Mouse (Mus musculus) neural tube, embryonic 11.5 days (tissue): ENCODE measurements at regions not wholly inside any gene's neighbourhood (a gene's known extent, or its start where the extent isn't known, plus 50 kb on each side); places are given as distances from the start of the nearest gene placed in this dataset.

ENCODE experiments used
- ATAC-seq: fragments of 200-750 bp; cut with Nextera tagmentation; 2 replicates; pipeline ENCODE4 v1.8.0; 2017; ENCODE audit warnings: moderate number of reproducible peaks, mild to moderate bottlenecking, moderate TSS enrichment, moderate library complexity; ENCODE audit not compliant: insufficient read depth, low FRiP score, low TSS enrichment
- DNase-seq: peaks from one replicate; pipeline ENCODE4 v3.0.0-alpha.2; 2015; ENCODE audit warnings: low spot score
- H3K27ac ChIP-seq: fragments of 300-500 bp; sonication (generic); 2 replicates; pipeline ENCODE4 v1.5.1; 2014; ENCODE audit warnings: low read depth, mild to moderate bottlenecking, low read length
- H3K27me3 ChIP-seq: fragments of 300-500 bp; sonication (generic); 2 replicates; pipeline ENCODE4 v1.6.1; 2014; ENCODE audit warnings: mild to moderate bottlenecking, low read length, mixed read lengths; ENCODE audit not compliant: control insufficient read depth, insufficient read depth
- H3K36me3 ChIP-seq: fragments of 300-500 bp; sonication (generic); 2 replicates; pipeline ENCODE4 v1.6.1; 2014; ENCODE audit warnings: mild to moderate bottlenecking, low read length, moderate library complexity, mixed read lengths; ENCODE audit not compliant: control insufficient read depth, insufficient read depth
- H3K4me1 ChIP-seq: fragments of 300-500 bp; sonication (generic); 2 replicates; pipeline ENCODE4 v1.6.1; 2014; ENCODE audit warnings: low read length, mixed read lengths; ENCODE audit not compliant: control insufficient read depth, insufficient read depth
- H3K4me2 ChIP-seq: fragments of 300-500 bp; sonication (generic); 2 replicates; pipeline ENCODE4 v1.6.1; 2014; ENCODE audit warnings: low read depth, mild to moderate bottlenecking, moderate library complexity
- H3K4me3 ChIP-seq: fragments of 300-500 bp; sonication (generic); 2 replicates; pipeline ENCODE4 v1.5.1; 2014; ENCODE audit warnings: low read depth, low read length
- H3K9ac ChIP-seq: fragments of 300-500 bp; sonication (generic); 2 replicates; pipeline ENCODE4 v1.6.1; 2014; ENCODE audit warnings: mild to moderate bottlenecking, low read length
- H3K9me3 ChIP-seq: fragments of 300-500 bp; sonication (generic); 2 replicates; pipeline ENCODE4 v1.6.1; 2016; ENCODE audit warnings: low read length; ENCODE audit not compliant: control insufficient read depth
- WGBS: fragments of 180-500 bp; shearing (Covaris S2); extraction: QIAGEN DNeasy Blood & Tissue Kit; methylation state at CpG from one replicate; pipeline ENCODE4 v1.1.7; 2014; 5-methylcytosine and 5-hydroxymethylcytosine counted together

DNA sequence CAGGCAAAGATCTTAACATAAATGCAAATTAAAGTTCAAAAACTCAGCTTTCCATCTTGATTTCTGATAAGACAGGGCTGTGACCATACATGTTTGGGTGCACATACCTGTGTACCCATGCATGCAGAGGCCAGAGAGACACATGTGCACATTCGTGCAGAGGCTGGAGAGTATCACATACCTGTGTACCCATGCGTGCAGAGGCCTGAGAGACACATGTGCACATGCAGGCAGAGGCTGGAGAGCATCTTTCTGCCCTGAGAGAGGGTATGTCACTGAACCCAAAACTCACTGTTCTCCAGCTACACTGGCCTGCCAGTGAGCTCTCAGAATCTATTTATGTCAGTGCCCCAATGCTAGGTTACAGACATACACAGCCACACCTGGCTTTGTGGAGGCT is 118.0 kb downstream of the Cyp26a1 start:
- H3K4me1 ChIP-seq = peaks cover 5% of the 10 kb centered on the region; the same call in 1 of the 2 replicates
- H3K4me2 ChIP-seq = no peak overlapping the region
- WGBS = 72% methylated on average over 2 of the region's 2 CpGs
- no peak overlapping the region for H3K4me3 ChIP-seq
- H3K27me3 ChIP-seq = no peaks in the 10 kb centered on the region
- DNase-seq (no peak), ATAC-seq (no peak)
- H3K9me3 ChIP-seq = no peaks in the 10 kb centered on the region
- no peak overlapping the region for H3K9ac ChIP-seq
- no peaks in the 10 kb centered on the region for H3K36me3 ChIP-seq
- H3K27ac ChIP-seq = no peak overlapping the region

DNA sequence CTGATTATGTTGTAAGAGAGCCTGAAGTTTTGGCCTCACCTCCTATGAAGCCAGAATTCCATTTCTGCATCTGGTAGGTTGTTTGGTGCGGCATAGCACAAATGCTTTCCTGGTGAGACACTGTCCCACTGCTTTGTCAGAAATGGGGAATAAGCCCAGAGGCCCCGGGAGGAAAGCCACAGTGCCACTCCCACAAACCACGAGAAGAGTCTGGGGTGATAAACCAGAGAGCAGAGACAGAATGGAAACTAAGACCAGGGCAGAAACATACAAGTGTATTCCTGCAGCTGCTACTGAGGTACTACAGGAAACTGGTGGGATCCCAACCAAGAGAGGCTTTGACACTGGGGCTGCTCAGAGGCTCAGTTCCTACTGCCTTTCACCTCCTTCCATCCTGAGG is 123.6 kb downstream of the Cyp26a1 start:
- ATAC-seq (no peak), DNase-seq (no peak)
- 62% methylated on average over 3 of the region's 3 CpGs for WGBS
- H3K27me3 ChIP-seq = no peaks in the 10 kb centered on the region
- no peak overlapping the region for H3K27ac ChIP-seq
- H3K9ac ChIP-seq = no peak overlapping the region
- no peaks in the 10 kb centered on the region for H3K9me3 ChIP-seq
- H3K4me2 ChIP-seq = no peak overlapping the region
- H3K36me3 ChIP-seq = no peaks in the 10 kb centered on the region
- no peaks in the 10 kb centered on the region for H3K4me1 ChIP-seq
- H3K4me3 ChIP-seq = no peak overlapping the region

DNA sequence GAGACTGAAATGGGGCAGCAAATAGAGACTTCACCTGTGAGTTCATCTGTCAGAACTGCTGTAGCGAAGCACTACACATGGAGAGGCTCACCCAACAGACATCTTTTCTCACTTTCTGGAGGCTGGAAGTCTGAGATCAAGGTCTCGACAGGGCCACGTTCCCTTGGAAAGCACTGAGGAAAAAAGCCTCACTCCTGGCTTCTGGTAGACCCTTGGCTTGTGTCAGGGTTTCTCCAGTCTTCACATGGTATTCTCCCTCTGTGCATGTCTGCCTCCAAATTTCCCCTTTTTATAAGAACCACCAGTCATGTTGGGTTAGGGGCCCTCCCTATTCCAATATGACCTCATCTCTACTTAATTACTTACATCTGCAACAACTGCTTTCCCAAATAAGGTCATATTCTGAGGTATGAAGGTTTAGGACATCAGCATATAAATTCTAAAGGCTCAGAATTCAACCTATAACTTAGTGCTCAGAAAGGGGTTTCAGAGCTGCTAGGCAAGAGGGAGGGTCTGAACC is 124.1 kb downstream of the Cyp26a1 start:
- no peak overlapping the region for H3K4me2 ChIP-seq
- H3K4me3 ChIP-seq = no peak overlapping the region
- H3K27me3 ChIP-seq = no peaks in the 10 kb centered on the region
- H3K27ac ChIP-seq = no peak overlapping the region
- DNase-seq (no peak), ATAC-seq (no peak)
- WGBS = 90% methylated on average over 3 of the region's 3 CpGs
- no peaks in the 10 kb centered on the region for H3K36me3 ChIP-seq
- no peaks in the 10 kb centered on the region for H3K9me3 ChIP-seq
- no peak overlapping the region for H3K9ac ChIP-seq
- no peaks in the 10 kb centered on the region for H3K4me1 ChIP-seq

DNA sequence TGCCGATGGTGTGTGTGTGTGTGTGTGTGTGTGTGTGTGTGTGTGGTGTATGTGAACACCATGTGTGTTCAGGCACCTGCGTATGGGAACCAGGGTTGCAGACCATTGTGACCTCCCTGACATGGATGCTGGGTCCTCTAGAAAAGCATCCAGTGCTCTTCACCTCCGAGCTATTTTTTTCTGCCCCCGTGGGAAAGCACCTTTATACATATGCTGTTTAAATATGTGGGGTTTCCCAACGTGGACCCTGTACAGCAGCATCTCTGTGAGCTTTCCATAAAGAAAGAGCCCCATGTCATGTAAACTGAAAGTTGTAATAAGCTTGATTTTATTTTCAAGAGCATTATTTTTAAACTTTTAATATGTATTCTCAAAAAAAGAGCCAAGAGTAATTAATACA is 126.6 kb downstream of the Cyp26a1 start:
- Histone ChIP-seq H3K27me3 (no peaks in the 10 kb centered on the region), H3K4me3 (no peak overlapping the region), H3K36me3 (no peaks in the 10 kb centered on the region), H3K9me3 (no peaks in the 10 kb centered on the region; the same call in 1 of the 2 replicates), H3K9ac (no peak overlapping the region), H3K4me2 (no peak overlapping the region), H3K4me1 (no peaks in the 10 kb centered on the region), H3K27ac (no peak overlapping the region)
- ATAC-seq (no peak), DNase-seq (no peak)
- WGBS = 87% methylated on average over 5 of the region's 5 CpGs

DNA sequence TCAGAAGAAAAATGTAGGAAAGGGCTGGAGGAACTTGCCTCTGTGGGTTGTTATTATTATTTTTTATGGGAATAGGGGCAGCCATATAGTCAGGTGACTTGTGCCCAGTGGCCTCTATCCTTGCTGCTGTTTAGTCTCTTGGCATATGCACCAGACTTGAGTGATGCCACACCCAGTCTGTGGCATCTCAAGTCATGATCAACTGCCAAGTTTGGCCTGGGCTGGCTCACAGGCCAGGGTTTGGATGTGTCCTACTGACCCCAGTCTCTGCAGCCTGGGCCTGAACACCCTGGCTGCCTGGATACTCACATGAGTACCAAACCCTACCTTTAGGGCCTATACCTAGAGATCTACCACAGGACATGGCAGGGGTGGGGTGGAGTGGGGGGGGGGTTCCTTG is 133.8 kb downstream of the Cyp26a1 start:
- ATAC-seq = no peak
- H3K9me3 ChIP-seq = no peaks in the 10 kb centered on the region; the same call in 1 of the 2 replicates
- no peak for DNase-seq
- no peaks in the 10 kb centered on the region for H3K36me3 ChIP-seq
- no peaks in the 10 kb centered on the region for H3K27me3 ChIP-seq
- no peak overlapping the region for H3K27ac ChIP-seq
- H3K9ac ChIP-seq = no peak overlapping the region
- no peak overlapping the region for H3K4me2 ChIP-seq
- H3K4me3 ChIP-seq = no peak overlapping the region
- H3K4me1 ChIP-seq = no peaks in the 10 kb centered on the region

DNA sequence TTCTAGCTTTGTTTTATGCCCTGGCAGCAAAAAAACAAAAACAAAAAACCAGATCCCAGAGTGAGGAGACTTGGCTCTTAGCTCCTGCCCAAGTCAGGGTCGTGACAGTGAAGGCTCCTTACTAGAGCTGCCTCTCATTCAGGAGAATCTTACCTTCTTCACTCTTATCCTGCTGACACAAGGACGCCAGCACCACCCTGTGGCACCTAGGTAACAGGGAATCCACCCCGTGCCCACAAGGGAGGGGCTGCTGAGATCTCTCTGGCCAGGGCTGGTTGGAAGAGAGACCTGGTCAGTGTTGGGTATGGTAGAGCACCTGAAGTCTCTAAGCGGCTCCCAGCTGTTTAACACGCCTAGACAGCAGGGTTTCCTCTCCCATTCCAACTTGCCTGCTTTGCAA is 139.3 kb downstream of the Cyp26a1 start:
- Histone ChIP-seq H3K4me1 (no peaks in the 10 kb centered on the region), H3K27me3 (no peaks in the 10 kb centered on the region), H3K27ac (no peak overlapping the region), H3K4me3 (no peak overlapping the region), H3K4me2 (no peak overlapping the region), H3K36me3 (no peaks in the 10 kb centered on the region), H3K9me3 (no peaks in the 10 kb centered on the region), H3K9ac (no peak overlapping the region)
- ATAC-seq (no peak), DNase-seq (no peak)
- 46% methylated on average over 5 of the region's 5 CpGs for WGBS
